Comparison of ENCODE assay signal across 19 mouse cellular contexts in the genomic region with DNA sequence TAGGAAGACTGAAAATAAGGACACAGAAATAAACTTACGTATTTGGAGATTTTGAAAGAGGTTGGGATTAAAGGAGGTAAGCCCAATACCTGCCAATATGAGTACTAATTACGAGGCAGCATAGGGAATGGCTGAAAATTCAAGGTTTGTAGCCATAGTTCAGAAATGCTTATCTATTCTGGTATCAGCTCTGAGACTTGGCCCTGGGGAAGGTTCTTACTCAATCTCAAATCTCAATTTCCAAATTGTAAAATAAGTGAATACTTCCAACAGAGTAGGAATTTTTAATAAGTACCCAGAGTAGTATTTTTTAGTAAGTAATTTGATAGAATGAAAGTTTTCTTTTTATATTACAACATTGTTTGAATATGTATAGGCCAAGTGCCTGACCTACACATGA. TPM values are rescaled to one million over a fixed set of nuclear protein-coding genes. Genes with fewer than 3 reads are reported as not detected.
DNase-seq lines count a peak whose midpoint lies in the region; ATAC-seq and TF ChIP-seq lines count a peak whose summit lies in the region.
"Had no signal": no experiment of that assay in that cellular context is flagged by ENCODE, and none has a peak within 500 bp of the region (broad histone marks: within the 10 kb centered on the region; RNA-seq: fewer than 3 reads in every experiment).

No protein-coding gene starts in this region.

- ATAC-seq in midbrain, embryonic 11.5 days (ENCODE audit: low FRiP score): no peak
- ATAC-seq in midbrain, postnatal 0 days (ENCODE audit: low FRiP score): no peak
- ATAC-seq: activated CD4-positive, CD25-positive, alpha-beta regulatory T cell, adult 4 months; CD4-positive, CD25-positive, alpha-beta regulatory T cell, adult 4 months; Patski had no signal

- TF ChIP-seq POLR2A in liver, adult 2 months (IDR thresholded peaks at IDR 0.05; ENCODE audit: extremely low read depth, insufficient read depth, low read length): no peak

- TF ChIP-seq CTCF in liver, adult 2 months (IDR thresholded peaks at IDR 0.05; ENCODE audit: low read depth, low read length): no peak
- TF ChIP-seq CTCF in midbrain, postnatal 0 days (IDR thresholded peaks at IDR 0.05): no peak

- peaks cover 3% of the 10 kb centered on the region; the same call in 1 of the 2 replicates for H3K79me2 ChIP-seq in liver, adult 2 months (ENCODE audit: control insufficient read depth, insufficient read depth, low read length)

- H3K27me3 ChIP-seq in liver, adult 2 months (ENCODE audit: control insufficient read depth, insufficient read depth, low read length): no peaks in the 10 kb centered on the region
- H3K27me3 ChIP-seq in midbrain, embryonic 11.5 days (ENCODE audit: control insufficient read depth, insufficient read depth, low read length): no peaks in the 10 kb centered on the region
- no peaks in the 10 kb centered on the region for H3K27me3 ChIP-seq in midbrain, postnatal 0 days (ENCODE audit: insufficient read depth, low read length)
- H3K27me3 ChIP-seq: CH12.LX, Patski had no signal

- WGBS in liver, adult 2 months: 45% methylated on average over 2 of the region's 2 CpGs
- 94% methylated on average over 2 of the region's 2 CpGs for WGBS in midbrain, embryonic 11.5 days
- 86% methylated on average over 2 of the region's 2 CpGs for WGBS in midbrain, postnatal 0 days

- no peaks in the 10 kb centered on the region for H3K36me3 ChIP-seq in liver, adult 2 months (ENCODE audit: control insufficient read depth, insufficient read depth, low read length)
- H3K36me3 ChIP-seq in midbrain, embryonic 11.5 days (ENCODE audit: control insufficient read depth, insufficient read depth, low read length): no peaks in the 10 kb centered on the region
- no peaks in the 10 kb centered on the region for H3K36me3 ChIP-seq in midbrain, postnatal 0 days (ENCODE audit: insufficient read depth, low read length)
- H3K36me3 ChIP-seq: G1E had no signal

- no peak overlapping the region for H3K4me2 ChIP-seq in midbrain, embryonic 11.5 days
- no peak overlapping the region for H3K4me2 ChIP-seq in midbrain, postnatal 0 days (ENCODE audit: low read depth, low read length, poor library complexity, severe bottlenecking)

- DNase-seq in liver, adult 2 months (ENCODE audit: extremely low read depth, low read depth, low spot score): peak; percentile 63
- DNase-seq in liver: no peak
- peak; percentile 75 for DNase-seq in midbrain, embryonic 11.5 days (ENCODE audit: low spot score, missing footprints)
- no peak for DNase-seq in midbrain, postnatal 0 days (ENCODE audit: low spot score)
- DNase-seq: adrenal gland, adult 2 months; adrenal gland, adult 8-10 months; adrenal gland, postnatal 10 days; adrenal gland, postnatal 14 days; adrenal gland, postnatal 25 days; adrenal gland, postnatal 36 days; B cell, adult 2 months; cerebellum, adult 11 months; cerebellum, adult 11-12 months; cerebellum, adult 18-20 months had no signal

- no peaks in the 10 kb centered on the region for H3K9me3 ChIP-seq in midbrain, embryonic 11.5 days (ENCODE audit: control insufficient read depth, low read length)
- H3K9me3 ChIP-seq in midbrain, postnatal 0 days (ENCODE audit: low read length): no peaks in the 10 kb centered on the region

- no peak overlapping the region for H3K27ac ChIP-seq in liver, adult 2 months (replicated peaks; ENCODE audit: insufficient read depth, low read depth, low read length)
- H3K27ac ChIP-seq in midbrain, embryonic 11.5 days (ENCODE audit: low read depth, low read length): no peak overlapping the region
- no peak overlapping the region for H3K27ac ChIP-seq in midbrain, postnatal 0 days (ENCODE audit: low read depth, low read length)

- H3K4me3 ChIP-seq in liver, adult 2 months (ENCODE audit: insufficient read depth, low read depth, low read length): no peak overlapping the region
- H3K4me3 ChIP-seq in midbrain, embryonic 11.5 days (ENCODE audit: low read depth, low read length): no peak overlapping the region
- no peak overlapping the region for H3K4me3 ChIP-seq in midbrain, postnatal 0 days (ENCODE audit: low read depth, low read length)

- peaks cover 11% of the 10 kb centered on the region for H3K4me1 ChIP-seq in liver, adult 2 months (ENCODE audit: control insufficient read depth, insufficient read depth, low read length)
- H3K4me1 ChIP-seq in midbrain, embryonic 11.5 days (ENCODE audit: control insufficient read depth, insufficient read depth, low read length): no peaks in the 10 kb centered on the region
- no peaks in the 10 kb centered on the region for H3K4me1 ChIP-seq in midbrain, postnatal 0 days (ENCODE audit: insufficient read depth, low read length)

- no peak overlapping the region for H3K9ac ChIP-seq in liver, adult 2 months (ENCODE audit: low read depth, low read length)
- no peak overlapping the region for H3K9ac ChIP-seq in midbrain, embryonic 11.5 days (ENCODE audit: low read length)
- H3K9ac ChIP-seq in midbrain, postnatal 0 days (replicated peaks; ENCODE audit: low read length, poor library complexity, severe bottlenecking): no peak overlapping the region

RNA-seq across cellular contexts. Expression of a gene that starts 41.7 kb away (rescaled TPM):
- total RNA-seq in liver, adult 2 months (2014; rRNA removed): 5.4 and 6.5 TPM in 2 replicates
- 1.6 and 1.7 TPM in 2 replicates for polyA plus RNA-seq in liver, adult 2 months (2012; rRNA removed)
- polyA plus RNA-seq in midbrain, embryonic 11.5 days (2014; fragmentation: Nextera tagmentation; extraction: Ambion mirVana): 2.6 and 3.3 TPM in 2 replicates
- total RNA-seq in midbrain, postnatal 0 days (2014; rRNA removed): 15.7 and 16.2 TPM in 2 replicates
- 17.9 and 19.8 TPM in 2 replicates for polyA plus RNA-seq in midbrain, postnatal 0 days (2015; fragmentation: Nextera tagmentation; extraction: Ambion mirVana)
- total RNA-seq: CH12.LX had no signal
- polyA plus RNA-seq: activated CD4-positive, CD25-positive, alpha-beta regulatory T cell, adult 4 months; G1E had no signal

Comparison
In these comparisons a context has a peak if more than half of its experiments do, and no peak if none do; other contexts are left out.
1. DNase-seq: peak in liver, adult 2 months (single experiment) and midbrain, embryonic 11.5 days (single experiment); none in liver (single experiment) and midbrain, postnatal 0 days (single experiment).